In the genomic region with DNA sequence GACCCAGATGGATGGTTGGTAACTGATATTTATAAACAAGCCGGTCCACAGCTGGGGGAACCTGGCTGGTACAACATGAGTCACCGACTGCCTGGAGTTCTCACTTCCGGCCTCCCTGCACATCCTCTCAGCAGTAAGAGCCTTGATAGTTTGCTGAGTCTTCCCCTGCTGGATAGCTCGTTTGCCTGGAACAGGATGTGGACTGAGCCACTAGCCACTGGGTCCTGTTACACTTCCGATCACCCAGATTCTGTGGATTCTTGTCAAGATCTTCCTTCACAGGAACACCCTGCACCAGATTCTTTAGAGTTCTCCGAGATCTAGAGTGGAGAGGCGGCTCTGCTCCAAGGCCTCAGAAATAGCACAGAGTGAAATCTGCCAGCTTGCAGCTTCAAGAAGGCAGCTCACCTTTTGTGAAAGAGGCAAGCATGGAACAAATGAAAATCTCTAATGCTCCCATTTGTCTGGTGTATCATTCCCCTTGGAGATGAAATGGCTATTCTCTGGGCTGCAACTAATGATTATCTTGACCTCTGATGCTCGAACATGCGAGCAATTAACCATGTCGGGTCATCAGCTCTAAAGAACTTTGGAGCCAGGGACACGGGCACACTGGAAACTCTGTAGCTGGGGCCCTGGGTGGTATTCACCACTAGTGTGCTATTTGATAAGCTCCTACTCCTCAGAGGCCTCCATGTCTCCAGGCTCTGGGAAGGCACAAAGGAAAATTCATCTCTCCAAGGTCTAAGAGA, we compare ENCODE assay signal across 12 mouse cellular contexts.
DNase-seq lines count a peak whose midpoint lies in the region; ATAC-seq and TF ChIP-seq lines count a peak whose summit lies in the region.
"Had no signal": no experiment of that assay in that cellular context is flagged by ENCODE, and none has a peak within 500 bp of the region (broad histone marks: within the 10 kb centered on the region; RNA-seq: fewer than 3 reads in every experiment).

No protein-coding gene starts in this region.

- no peak for ATAC-seq in kidney, embryonic 15.5 days (replicated peaks; ENCODE audit: low FRiP score)
- no peak for ATAC-seq in megakaryocyte, adult 5-6 weeks (ENCODE audit: poor library complexity, severe bottlenecking)
- ATAC-seq: activated CD4-positive, CD25-positive, alpha-beta regulatory T cell, adult 4 months had no signal

- 0 out of 2 replicates have a peak, but pooled peaks cover 15% of the 10 kb centered on the region for H3K4me1 ChIP-seq in kidney, embryonic 15.5 days
- H3K4me1 ChIP-seq in cerebellum, adult 2 months (ENCODE audit: control insufficient read depth, insufficient read depth, low read length) = no peaks in the 10 kb centered on the region
- H3K4me1 ChIP-seq in midbrain, embryonic 10.5 days = no peaks in the 10 kb centered on the region
- H3K4me1 ChIP-seq: forebrain, embryonic 10.5 days; liver, embryonic 13.5 days had no signal

- H3K36me3 ChIP-seq in kidney, embryonic 15.5 days = no peaks in the 10 kb centered on the region
- H3K36me3 ChIP-seq in midbrain, embryonic 10.5 days = no peaks in the 10 kb centered on the region
- H3K36me3 ChIP-seq: forebrain, embryonic 10.5 days; liver, embryonic 13.5 days had no signal

- no peaks in the 10 kb centered on the region for H3K9me3 ChIP-seq in kidney, embryonic 15.5 days (replicated peaks)
- H3K9me3 ChIP-seq in midbrain, embryonic 10.5 days (replicated peaks) = no peaks in the 10 kb centered on the region
- H3K9me3 ChIP-seq: forebrain, embryonic 10.5 days; liver, embryonic 13.5 days had no signal

- no peak; the same call in 1 of the 2 replicates for TF ChIP-seq CTCF in left cerebral cortex, adult 2 months (IDR thresholded peaks at IDR 0.05)
- no peak for TF ChIP-seq CTCF in cerebellum, adult 2 months (IDR thresholded peaks at IDR 0.05; ENCODE audit: borderline replicate concordance, insufficient read depth, low read depth, low read length)

- H3K27ac ChIP-seq in kidney, embryonic 15.5 days = peak overlapping the region; percentile 2
- peak overlapping the region; percentile 87 for H3K27ac ChIP-seq in left cerebral cortex, adult 2 months
- H3K27ac ChIP-seq in cerebellum, adult 2 months (ENCODE audit: insufficient read depth, low read length) = no peak overlapping the region
- no peak overlapping the region for H3K27ac ChIP-seq in midbrain, embryonic 10.5 days (replicated peaks)
- H3K27ac ChIP-seq: forebrain, embryonic 10.5 days; liver, embryonic 13.5 days had no signal

- no peak for TF ChIP-seq POLR2A in cerebellum, adult 2 months (IDR thresholded peaks at IDR 0.05; ENCODE audit: borderline replicate concordance, insufficient read depth, low read length)

- intact Hi-C loops in left cerebral cortex, adult 2 months (cut with DNase I) = no loop called here

- no peak for DNase-seq in kidney, postnatal 14 days
- DNase-seq in 3T3-L1 (ENCODE audit: low read depth, low spot score) = peak; percentile 5
- peak; percentile 9 for DNase-seq in embryo, embryonic 10.5 days (ENCODE audit: low spot score)
- DNase-seq in left cerebral cortex, adult 2 months (ENCODE audit: extremely low spot score in 1 of 2, low spot score in 2 of 2) = peak in 1 of 2 experiments; percentile 31
- no peak for DNase-seq in cerebellum, adult 2 months
- DNase-seq in midbrain, embryonic 10.5 days (ENCODE audit: low spot score) = no peak
- DNase-seq: cerebellum, adult 11-12 months; liver, embryonic 13.5 days had no signal

- no peaks in the 10 kb centered on the region for H3K27me3 ChIP-seq in kidney, embryonic 15.5 days
- H3K27me3 ChIP-seq in cerebellum, adult 2 months (ENCODE audit: control insufficient read depth, insufficient read depth, low read length) = no peaks in the 10 kb centered on the region
- H3K27me3 ChIP-seq in midbrain, embryonic 10.5 days (ENCODE audit: low read depth, poor library complexity, severe bottlenecking) = no peaks in the 10 kb centered on the region
- H3K27me3 ChIP-seq: liver, embryonic 13.5 days had no signal

- no peak overlapping the region for H3K9ac ChIP-seq in kidney, embryonic 15.5 days
- H3K9ac ChIP-seq: liver, embryonic 13.5 days had no signal

- no peak overlapping the region for H3K4me2 ChIP-seq in kidney, embryonic 15.5 days
- H3K4me2 ChIP-seq: liver, embryonic 13.5 days had no signal

- no peak overlapping the region for H3K4me3 ChIP-seq in kidney, embryonic 15.5 days (replicated peaks)
- no peak overlapping the region for H3K4me3 ChIP-seq in left cerebral cortex, adult 2 months
- no peak overlapping the region for H3K4me3 ChIP-seq in cerebellum, adult 2 months (replicated peaks; ENCODE audit: insufficient read depth, low read depth, low read length)
- H3K4me3 ChIP-seq in midbrain, embryonic 10.5 days = no peak overlapping the region
- H3K4me3 ChIP-seq: forebrain, embryonic 10.5 days; liver, embryonic 13.5 days had no signal

- WGBS in kidney, embryonic 15.5 days = 54% methylated on average over 11 of the region's 11 CpGs
- WGBS in cerebellum, adult 2 months = 84% methylated on average over 11 of the region's 11 CpGs
- 79% methylated on average over 11 of the region's 11 CpGs for WGBS in midbrain, embryonic 10.5 days

Comparison
In these comparisons a context has a peak if more than half of its experiments do, and no peak if none do; other contexts are left out.
1. H3K27ac ChIP-seq: peak in kidney, embryonic 15.5 days (single experiment) and left cerebral cortex, adult 2 months (single experiment); none in cerebellum, adult 2 months (single experiment) and midbrain, embryonic 10.5 days (single experiment).
2. DNase-seq: peak in 3T3-L1 (single experiment) and embryo, embryonic 10.5 days (single experiment); none in kidney, postnatal 14 days (single experiment), cerebellum, adult 2 months (0 of 2) and midbrain, embryonic 10.5 days (single experiment).